Mouse (Mus musculus) brain, embryonic 18.5 days (tissue): ENCODE measurements at regions not wholly inside any gene's neighbourhood (a gene's known extent, or its start where the extent isn't known, plus 50 kb on each side); places are given as distances from the start of the nearest gene placed in this dataset.

ENCODE experiments used
- DNase-seq: peaks from one replicate; pipeline ENCODE4 v3.0.0-alpha.2; 2012; ENCODE audit warnings: low read depth, low spot score

- no peak for DNase-seq
These were observed 863.8 kb downstream of the Nap1l3 start for GRCm38 (mm10) chrX:121533360-121533759.

DNA sequence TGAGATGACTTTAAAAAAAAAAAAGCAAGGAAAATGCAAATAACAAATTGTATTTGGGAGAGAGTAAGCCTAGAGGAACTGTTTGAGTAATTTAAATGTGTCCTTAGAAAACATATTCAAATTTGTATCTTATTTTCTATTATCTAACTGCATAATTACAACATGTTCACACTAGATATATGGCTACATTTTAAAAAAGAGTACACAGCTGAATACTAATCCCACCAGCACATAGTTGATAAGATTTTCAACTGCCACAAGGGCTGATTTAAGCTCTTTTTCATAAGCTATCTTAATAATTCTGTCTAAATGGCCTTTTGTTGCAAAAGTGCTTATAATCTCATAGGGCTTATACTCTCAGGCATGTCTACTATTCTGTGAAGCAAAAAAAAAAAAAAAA, 877.4 kb downstream of the Nap1l3 start:
- DNase-seq = no peak

DNA sequence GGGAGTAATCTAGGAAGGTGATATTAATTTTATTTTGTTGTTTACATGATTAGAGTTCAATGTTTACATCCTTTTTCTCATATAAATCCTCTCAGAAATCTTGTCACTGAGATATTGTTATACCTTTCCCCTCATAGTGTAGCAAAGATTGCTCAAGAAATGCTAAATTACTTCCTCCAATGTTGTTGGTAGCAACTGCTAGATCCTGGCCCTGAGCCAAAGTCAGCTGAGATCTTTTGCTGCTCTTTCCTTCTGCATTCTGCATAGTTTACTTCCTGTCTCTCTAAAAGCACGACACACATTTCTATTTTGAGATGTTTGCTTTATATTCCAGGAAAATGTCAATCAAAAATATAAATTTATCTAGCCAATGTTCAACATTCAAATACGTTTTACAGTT, 899.5 kb downstream of the Nap1l3 start:
- peak; percentile 6 for DNase-seq

DNA sequence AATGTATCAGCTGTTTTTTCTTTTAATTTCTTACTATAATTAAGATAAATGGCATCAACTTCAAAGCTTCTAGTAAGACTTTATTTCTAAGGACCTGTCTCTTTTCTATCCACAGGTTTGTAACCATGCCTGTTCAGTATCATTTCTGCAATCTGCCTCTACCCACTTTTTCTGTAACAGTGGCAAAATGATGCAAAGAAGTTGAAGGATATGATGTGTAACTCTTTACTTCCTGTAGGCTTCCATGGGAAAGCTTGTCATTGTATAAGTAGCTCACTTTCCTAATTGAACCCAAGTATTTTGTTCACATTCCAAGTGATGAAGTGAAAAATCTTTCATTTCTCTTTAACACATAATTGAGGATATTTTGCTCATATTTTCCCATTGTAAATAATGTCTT, 900.0 kb downstream of the Nap1l3 start:
- DNase-seq = no peak

- DNase-seq = no peak
These were observed 917.7 kb downstream of the Nap1l3 start for GRCm38 (mm10) chrX:121479402-121479989.

GRCm38 (mm10) chrX:121429078-121429477, 968.1 kb downstream of the Nap1l3 start:
- DNase-seq = no peak
